Mouse (Mus musculus): ENCODE data around the gene Rnf157. TPM values are rescaled to one million over a fixed set of nuclear protein-coding genes. Genes with fewer than 3 reads are reported as not detected.

Rnf157 gene
- polyA plus RNA-seq, 2 experiments, result 17.3 to 20.1 TPM

GRCm38 (mm10) chr11:116335244-116336036 is 77.4 kb downstream of the Rnf157 start, which contains the start of gene Foxj1:
Foxj1 (minus strand) TSS chr11:116335399.
- ATAC-seq (ENCODE audit: low FRiP score, low read depth), result peak; percentile 92
- peaks cover 24% of the 10 kb centered on the region for H3K27me3 ChIP-seq (ENCODE audit: control insufficient read depth, insufficient read depth, low read length)
- H3K36me3 ChIP-seq (ENCODE audit: control insufficient read depth, insufficient read depth, low read length), result peaks cover 10% of the 10 kb centered on the region; the same call in 1 of the 2 replicates
- WGBS, result under 1% methylated on average over 49 of the region's 61 CpGs
- TF ChIP-seq POLR2A (IDR thresholded peaks at IDR 0.05; ENCODE audit: borderline replicate concordance, extremely low read depth, insufficient read depth, insufficient read length), result 0 out of 2 replicates have a peak, but pooled peaks have one; percentile 29
- peak within 1 kb of the TSS; percentile 67 for H3K9ac ChIP-seq (ENCODE audit: low read depth, low read length, severe bottlenecking)
- H3K4me2 ChIP-seq (replicated peaks; ENCODE audit: low read depth, low read length, severe bottlenecking), result peak within 1 kb of the TSS; percentile 99
- H3K27ac ChIP-seq (replicated peaks; ENCODE audit: low read depth, low read length), result 0 out of 2 replicates have a peak within 1 kb of the TSS, but pooled peaks have one; percentile 43
- no peaks in the 10 kb centered on the region for H3K9me3 ChIP-seq (ENCODE audit: control insufficient read depth, low read length)
- peak within 1 kb of the TSS; percentile 59 for H3K4me3 ChIP-seq (replicated peaks; ENCODE audit: low read length)
- peaks cover 17% of the 10 kb centered on the region for H3K4me1 ChIP-seq (ENCODE audit: control insufficient read depth, insufficient read depth, low read length)
- peak; percentile 94 for DNase-seq (ENCODE audit: low spot score)

- whole genome bisulfite sequencing, result 3% methylated on average over 26 of the region's 26 CpGs
- Histone ChIP-seq H3K4me1 (ENCODE audit: control insufficient read depth, insufficient read depth, low read length) (peaks cover 22% of the 10 kb centered on the region), H3K27ac (replicated peaks; ENCODE audit: low read depth, low read length) (no peak overlapping the region), H3K4me2 (replicated peaks; ENCODE audit: low read depth, low read length, severe bottlenecking) (peak overlapping the region; percentile 99), H3K9me3 (ENCODE audit: control insufficient read depth, low read length) (no peaks in the 10 kb centered on the region), H3K36me3 (ENCODE audit: control insufficient read depth, insufficient read depth, low read length) (0 out of 2 replicates have a peak, but pooled peaks cover 4% of the 10 kb centered on the region), H3K27me3 (ENCODE audit: control insufficient read depth, insufficient read depth, low read length) (peaks cover 24% of the 10 kb centered on the region), H3K4me3 (replicated peaks; ENCODE audit: low read length) (peak overlapping the region; percentile 59), H3K9ac (ENCODE audit: low read depth, low read length, severe bottlenecking) (0 out of 2 replicates have a peak overlapping the region, but pooled peaks have one; percentile 12)
- TF ChIP-seq POLR2A (IDR thresholded peaks at IDR 0.05; ENCODE audit: borderline replicate concordance, extremely low read depth, insufficient read depth, insufficient read length), result no peak
- DNase-seq (ENCODE audit: low spot score), result no peak
- no peak for ATAC-seq (ENCODE audit: low FRiP score, low read depth)
Measured at GRCm38 (mm10) chr11:116334417-116334782, 78.4 kb downstream of the Rnf157 start.

GRCm38 (mm10) chr11:116333526-116334416 is 79.1 kb downstream of the Rnf157 start:
- no peak for ATAC-seq (ENCODE audit: low FRiP score, low read depth)
- DNase-seq (ENCODE audit: low spot score), result no peak
- H3K4me1 ChIP-seq (ENCODE audit: control insufficient read depth, insufficient read depth, low read length), result peaks cover 26% of the 10 kb centered on the region
- peaks cover 24% of the 10 kb centered on the region for H3K27me3 ChIP-seq (ENCODE audit: control insufficient read depth, insufficient read depth, low read length)
- peak overlapping the region; percentile 59 for H3K4me3 ChIP-seq (replicated peaks; ENCODE audit: low read length)
- 0 out of 2 replicates have a peak overlapping the region, but pooled peaks have one; percentile 12 for H3K9ac ChIP-seq (ENCODE audit: low read depth, low read length, severe bottlenecking)
- no peak for TF ChIP-seq POLR2A (IDR thresholded peaks at IDR 0.05; ENCODE audit: borderline replicate concordance, extremely low read depth, insufficient read depth, insufficient read length)
- H3K4me2 ChIP-seq (replicated peaks; ENCODE audit: low read depth, low read length, severe bottlenecking), result peak overlapping the region; percentile 99
- 0 out of 2 replicates have a peak, but pooled peaks cover 4% of the 10 kb centered on the region for H3K36me3 ChIP-seq (ENCODE audit: control insufficient read depth, insufficient read depth, low read length)
- no peaks in the 10 kb centered on the region for H3K9me3 ChIP-seq (ENCODE audit: control insufficient read depth, low read length)
- H3K27ac ChIP-seq (replicated peaks; ENCODE audit: low read depth, low read length), result no peak overlapping the region
- WGBS, result 23% methylated on average over 30 of the region's 31 CpGs

GRCm38 (mm10) chr11:116332983-116333270 is 79.9 kb downstream of the Rnf157 start:
- no peak for DNase-seq (ENCODE audit: low spot score)
- H3K36me3 ChIP-seq (ENCODE audit: control insufficient read depth, insufficient read depth, low read length), result no peaks in the 10 kb centered on the region
- no peak overlapping the region for H3K4me3 ChIP-seq (replicated peaks; ENCODE audit: low read length)
- peaks cover 24% of the 10 kb centered on the region for H3K27me3 ChIP-seq (ENCODE audit: control insufficient read depth, insufficient read depth, low read length)
- H3K27ac ChIP-seq (replicated peaks; ENCODE audit: low read depth, low read length), result no peak overlapping the region
- WGBS, result 85% methylated on average over 3 of the region's 3 CpGs
- no peak for TF ChIP-seq POLR2A (IDR thresholded peaks at IDR 0.05; ENCODE audit: borderline replicate concordance, extremely low read depth, insufficient read depth, insufficient read length)
- H3K9me3 ChIP-seq (ENCODE audit: control insufficient read depth, low read length), result no peaks in the 10 kb centered on the region
- peaks cover 26% of the 10 kb centered on the region for H3K4me1 ChIP-seq (ENCODE audit: control insufficient read depth, insufficient read depth, low read length)
- no peak overlapping the region for H3K9ac ChIP-seq (ENCODE audit: low read depth, low read length, severe bottlenecking)
- ATAC-seq (ENCODE audit: low FRiP score, low read depth), result no peak
- no peak overlapping the region for H3K4me2 ChIP-seq (replicated peaks; ENCODE audit: low read depth, low read length, severe bottlenecking)
